Mouse (Mus musculus): ENCODE results near the gene Vdr.

The Vdr gene

DNA sequence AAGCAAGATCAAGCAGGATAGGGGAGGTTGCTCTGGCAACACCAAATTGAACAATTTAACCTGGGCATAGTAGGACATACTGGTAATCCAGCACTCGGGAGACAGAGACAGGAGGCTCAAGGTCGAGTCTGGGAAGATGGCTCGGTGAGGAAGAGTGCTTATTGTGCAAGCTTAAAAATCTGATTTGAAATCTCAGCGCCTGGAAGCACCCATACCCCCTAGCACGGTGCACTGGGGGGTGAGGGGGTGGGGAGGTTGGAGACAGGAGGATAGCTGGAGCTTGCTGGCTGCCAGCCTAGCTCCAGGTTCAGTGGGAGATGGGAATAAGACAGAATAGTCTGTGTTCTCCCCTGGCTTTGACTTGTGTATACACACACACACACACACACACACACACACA is 9.9 kb upstream of the Vdr start:
- no peak for DNase-seq (ENCODE audit: low spot score)

DNA sequence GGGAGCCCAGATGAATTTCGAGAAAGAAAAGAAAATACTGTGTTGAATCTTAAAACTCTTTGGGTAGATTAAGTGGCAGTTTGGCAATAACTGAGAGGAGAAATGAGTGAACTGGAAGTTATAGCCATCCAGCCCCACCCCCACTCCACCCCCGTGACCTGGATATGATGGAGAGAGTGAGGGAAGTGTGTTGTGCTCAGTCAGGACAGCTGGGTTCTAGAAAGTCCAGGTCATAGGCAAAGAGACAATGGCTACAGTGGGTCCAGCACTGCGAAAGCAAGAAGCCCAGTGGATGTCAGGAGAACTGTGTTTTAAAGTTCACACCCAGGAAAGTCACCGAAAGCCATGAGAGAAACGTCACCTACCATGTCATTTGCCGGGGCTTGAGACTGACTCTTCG is 8.8 kb upstream of the Vdr start:
- no peak for DNase-seq (ENCODE audit: low spot score)

DNA sequence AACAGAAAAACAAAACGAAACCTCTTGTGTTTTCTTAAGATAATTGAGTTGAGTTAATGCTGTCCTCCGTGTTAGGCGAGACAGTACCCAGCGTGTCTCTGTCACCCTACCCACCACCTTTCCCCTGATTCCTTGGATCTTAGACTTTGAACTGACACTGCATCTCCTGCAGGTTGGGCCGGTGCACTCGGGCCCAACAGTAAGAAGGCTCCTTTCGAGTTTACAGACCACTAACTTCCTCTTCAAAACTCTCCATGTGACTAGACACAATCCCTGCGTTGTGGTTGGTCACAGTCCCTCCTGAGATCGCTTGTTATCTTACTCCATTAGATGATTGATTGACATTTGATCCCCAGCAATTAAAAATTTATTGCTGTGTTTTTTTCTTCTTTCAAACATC is 7.6 kb upstream of the Vdr start:
- DNase-seq (ENCODE audit: low spot score): no peak

DNA sequence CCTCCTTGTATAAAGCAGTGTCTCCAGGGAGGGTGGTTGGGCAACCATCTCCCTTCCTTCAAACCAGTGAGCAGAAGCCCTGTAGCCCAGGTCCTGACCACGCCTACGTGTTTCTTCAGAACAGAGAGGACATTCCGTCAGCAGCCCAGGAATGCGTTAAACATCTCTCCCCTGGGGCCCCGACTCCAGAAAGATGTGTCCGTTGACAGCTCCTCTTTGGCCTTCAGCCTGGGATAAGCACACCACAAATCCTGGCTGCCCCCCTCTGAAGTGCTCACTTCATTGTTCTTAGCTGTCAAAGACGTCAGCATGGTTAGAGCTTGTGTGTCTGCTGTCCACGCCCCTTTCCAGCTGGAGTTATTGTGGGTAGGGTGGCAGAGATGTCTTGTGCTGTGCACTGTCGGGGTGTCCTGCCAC is 3.9 kb upstream of the Vdr start:
- peak; percentile 21 for DNase-seq (ENCODE audit: low spot score)

DNA sequence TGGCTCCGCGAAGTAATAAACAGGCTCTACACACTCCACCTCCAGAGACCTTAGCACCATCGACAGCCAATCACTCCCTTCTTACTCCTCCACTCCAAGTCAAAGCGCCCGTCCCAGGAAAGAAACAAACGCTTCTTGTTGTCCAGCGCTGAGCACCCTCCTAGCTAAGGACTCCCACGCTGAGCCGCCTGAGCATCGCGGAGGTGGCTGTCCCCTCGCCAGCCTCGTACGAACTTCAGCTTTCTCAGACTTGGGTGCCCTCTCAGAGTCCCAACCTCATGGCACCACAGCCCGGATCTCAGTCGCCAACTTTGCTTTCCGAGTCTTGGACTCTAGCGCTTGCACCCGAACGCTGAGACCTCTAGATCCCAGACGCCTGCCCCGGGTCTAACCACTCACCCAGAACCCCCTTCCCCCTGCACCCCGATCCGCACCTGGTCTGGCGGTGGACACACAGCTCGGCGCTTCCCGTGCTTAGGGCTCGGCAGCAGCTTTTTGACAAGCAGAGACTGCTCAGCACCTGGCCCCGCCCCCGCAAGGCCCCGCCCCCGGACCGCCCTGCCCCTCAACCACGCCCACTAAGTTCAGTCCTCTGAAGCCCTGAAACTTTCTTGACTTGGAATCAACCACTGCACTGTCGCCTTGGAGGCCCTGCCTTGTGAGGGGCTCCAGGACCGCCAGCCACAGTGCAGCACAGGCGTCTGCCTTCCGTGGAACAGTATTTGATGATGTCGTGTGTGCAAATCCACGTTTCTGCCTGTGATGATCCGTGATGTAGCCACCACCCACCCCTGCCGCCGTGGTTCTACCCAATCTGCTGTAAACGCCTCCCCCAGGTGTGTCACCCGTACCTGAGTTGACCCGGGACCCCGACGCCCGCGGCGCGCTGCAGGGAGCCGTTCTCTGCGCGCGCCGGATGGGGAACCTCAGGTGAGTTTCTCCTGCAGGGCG is 2.4 kb downstream of the Vdr start:
- DNase-seq (ENCODE audit: low spot score): peak; percentile 43

DNA sequence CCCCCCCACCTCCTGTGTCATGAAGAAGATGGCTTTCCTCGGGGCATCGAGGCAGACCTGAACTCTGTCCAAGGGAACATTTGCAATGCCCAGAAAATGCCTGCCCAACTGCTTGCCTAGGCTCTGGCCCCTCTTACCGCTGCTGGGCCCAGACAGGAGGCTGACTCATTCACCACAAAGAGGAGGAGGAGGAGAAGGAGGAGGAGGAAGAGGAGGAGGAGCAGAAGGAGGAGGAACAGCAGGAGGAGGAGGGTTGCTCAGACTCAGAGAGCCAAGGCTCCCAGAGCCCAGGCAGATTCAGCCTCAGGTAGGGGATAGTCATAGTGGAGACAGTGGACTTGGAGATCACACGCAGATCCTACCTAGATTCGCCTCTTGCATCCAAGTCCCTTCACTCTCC is 3.2 kb downstream of the Vdr start:
- peak; percentile 28 for DNase-seq (ENCODE audit: low spot score)

DNA sequence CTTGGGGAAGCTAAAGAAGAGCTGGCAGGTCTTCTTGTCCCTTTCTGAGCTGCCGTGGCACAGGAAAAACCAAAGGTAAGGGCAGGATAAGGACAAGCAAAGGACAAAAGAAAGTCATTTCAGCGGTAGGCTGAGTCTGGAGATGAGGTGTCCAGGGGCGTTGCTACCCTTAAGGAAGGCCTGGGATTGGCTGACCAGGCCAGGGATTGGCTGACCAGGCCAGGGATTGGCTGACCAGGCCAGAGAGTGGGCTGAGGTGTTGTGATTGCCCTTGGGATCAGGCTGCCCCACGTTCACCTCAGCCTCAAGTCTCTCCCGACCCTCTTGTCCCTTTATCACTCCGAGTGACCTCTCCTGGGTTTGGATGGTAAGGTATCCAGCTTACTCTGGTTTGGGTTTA is 5.1 kb downstream of the Vdr start:
- no peak for DNase-seq (ENCODE audit: low spot score)

DNA sequence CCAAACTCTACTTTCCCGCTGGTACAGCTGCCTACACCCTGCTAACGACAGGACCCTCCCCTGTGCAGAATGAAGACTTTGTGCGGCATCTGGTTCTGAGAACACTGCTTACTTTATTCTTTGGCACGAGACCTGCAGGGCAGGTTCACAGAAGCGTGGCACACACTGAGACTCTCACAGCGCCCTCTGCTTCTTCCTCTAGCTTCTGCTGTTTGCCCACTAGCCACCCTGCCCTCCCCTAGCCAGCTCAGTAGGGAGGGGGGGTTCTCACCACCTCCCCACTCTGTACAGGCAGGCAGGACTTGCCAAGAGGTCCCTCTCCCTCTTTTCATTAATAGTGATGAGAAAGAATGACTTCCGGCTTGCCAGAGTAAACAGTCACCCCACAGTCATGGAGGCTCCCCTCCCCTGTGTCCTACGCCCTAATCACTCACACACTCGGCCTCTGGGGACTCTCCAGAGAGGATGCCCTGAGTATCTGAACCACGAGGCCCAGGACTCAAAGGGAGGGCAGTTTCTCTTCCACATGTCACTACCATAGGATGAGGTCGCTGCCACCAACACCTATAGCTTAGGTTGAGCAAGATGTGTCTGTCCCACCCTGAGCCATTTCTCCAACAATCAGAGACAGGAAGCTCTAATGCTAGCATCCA is 6.0 kb downstream of the Vdr start:
- DNase-seq (ENCODE audit: low spot score): no peak

DNA sequence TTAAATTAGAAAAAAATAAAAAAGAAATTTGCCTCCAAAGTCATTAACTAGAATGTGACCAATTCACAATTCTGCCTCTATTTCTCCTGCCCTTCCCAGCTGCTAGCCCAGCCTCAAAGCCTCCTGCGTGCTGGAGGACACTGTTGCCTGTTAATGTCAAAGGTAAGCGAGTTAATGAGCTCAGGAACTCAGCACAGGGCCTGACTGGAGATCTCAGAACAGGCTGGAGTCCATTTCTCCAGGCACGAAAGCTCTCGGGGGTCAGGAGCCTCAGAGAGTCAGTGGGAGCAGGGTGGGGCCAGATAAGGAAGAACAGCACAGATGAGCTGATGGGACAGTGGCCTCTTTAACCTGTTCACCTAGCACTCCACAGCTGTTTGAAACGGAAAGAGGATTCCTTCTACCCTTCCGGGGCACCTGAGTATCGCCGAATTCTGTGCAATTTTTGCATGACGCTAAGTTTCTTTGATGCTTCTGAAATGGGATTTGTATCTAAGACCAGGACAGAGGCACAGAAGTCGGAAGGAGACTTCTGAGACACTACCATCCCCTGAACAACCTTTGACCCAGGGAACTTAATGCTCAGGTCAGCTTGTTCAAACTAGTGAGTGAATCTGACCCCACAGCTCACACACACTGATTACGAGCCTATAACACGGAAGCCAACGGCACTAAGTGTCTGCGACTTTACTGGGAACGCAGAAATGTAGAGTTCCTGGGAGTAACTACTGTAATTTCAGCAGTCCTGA is 7.0 kb downstream of the Vdr start:
- DNase-seq (ENCODE audit: low spot score): no peak

DNA sequence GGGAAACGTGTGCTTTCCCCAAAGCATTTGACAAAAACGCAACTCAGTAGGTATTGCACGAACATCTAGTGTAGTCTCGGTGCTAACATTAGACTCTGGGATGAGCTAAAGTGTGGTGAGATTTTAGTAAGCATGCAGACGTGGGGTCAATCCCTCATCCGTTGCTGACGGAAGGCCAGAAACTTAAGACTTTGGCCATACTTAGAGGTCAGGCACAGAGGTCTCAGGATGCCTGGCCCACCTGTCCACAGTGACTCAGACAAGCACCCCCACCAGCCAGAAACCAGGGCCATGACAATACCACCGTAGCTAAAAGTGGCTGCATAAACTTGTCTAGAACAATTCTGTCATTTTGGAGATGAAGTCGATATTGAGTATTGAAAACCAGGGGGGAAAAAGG is 9.4 kb downstream of the Vdr start:
- DNase-seq (ENCODE audit: low spot score): no peak

DNA sequence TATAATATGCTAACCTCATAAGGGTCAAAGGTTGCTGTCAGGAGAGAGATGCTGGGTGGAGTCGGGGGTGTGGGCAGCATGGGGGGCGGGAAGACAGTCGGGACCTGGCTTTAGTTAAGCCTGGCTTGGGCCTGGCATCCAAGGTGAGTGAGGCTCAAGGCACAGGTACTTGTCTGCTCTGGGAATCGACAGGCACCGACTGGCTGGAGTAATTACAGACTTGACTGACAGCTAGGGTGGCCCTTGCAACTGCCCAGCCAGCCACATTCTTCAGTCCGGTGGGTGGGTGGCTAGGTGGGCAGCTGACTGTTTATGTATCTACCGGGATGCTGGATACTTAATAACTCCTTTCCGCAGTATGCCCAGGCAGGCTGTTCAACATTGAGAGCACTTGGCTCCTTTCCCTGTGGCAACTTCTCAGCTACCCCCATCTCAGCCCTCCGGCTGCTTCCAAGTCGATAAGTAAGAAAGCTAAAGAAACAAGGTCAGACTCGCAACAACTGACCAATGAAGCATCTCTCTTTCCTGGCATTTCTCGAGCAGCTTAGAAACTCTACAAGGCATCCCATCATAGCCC is 10.0 kb downstream of the Vdr start:
- no peak for DNase-seq (ENCODE audit: low spot score)

DNA sequence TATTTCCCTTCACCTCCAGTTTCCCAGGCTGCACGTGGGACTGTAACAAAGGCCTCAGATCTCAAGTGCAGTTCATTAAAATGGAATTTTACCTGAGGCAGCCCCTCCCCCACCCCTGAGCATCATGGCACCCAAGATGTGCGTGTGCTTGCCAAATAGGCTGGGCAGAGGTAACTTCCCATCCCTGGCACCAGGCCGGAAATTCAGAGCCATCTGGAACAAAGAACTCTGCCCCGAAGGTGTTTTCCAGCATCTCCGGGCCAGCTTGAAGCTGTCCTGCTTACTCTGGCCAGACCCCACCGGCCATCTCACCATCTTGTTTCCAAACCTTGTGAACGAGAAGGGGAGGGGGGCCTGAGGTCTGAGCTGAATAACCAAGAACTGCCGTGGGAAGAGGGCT is 10.7 kb downstream of the Vdr start:
- no peak for DNase-seq (ENCODE audit: low spot score)

DNA sequence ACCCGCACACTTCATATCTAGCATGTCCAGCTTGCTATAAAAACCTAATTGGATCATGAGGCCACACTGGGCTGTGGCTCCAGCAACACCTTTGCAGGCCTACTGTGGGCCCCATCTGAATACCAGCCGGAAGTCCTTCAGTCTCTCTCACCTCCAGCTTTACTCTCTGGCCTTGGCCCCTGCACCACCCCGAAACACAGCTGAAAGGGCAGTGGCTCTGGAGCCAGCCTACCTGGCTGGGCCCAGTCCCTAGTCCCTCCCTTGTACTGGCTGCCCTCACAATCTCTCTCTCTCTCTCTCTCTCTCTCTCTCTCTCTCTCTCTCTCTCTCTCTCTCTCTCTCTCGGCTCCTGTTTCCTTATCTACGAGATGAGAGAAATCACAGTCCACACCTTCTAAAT is 11.6 kb downstream of the Vdr start:
- no peak for DNase-seq (ENCODE audit: low spot score)

DNA sequence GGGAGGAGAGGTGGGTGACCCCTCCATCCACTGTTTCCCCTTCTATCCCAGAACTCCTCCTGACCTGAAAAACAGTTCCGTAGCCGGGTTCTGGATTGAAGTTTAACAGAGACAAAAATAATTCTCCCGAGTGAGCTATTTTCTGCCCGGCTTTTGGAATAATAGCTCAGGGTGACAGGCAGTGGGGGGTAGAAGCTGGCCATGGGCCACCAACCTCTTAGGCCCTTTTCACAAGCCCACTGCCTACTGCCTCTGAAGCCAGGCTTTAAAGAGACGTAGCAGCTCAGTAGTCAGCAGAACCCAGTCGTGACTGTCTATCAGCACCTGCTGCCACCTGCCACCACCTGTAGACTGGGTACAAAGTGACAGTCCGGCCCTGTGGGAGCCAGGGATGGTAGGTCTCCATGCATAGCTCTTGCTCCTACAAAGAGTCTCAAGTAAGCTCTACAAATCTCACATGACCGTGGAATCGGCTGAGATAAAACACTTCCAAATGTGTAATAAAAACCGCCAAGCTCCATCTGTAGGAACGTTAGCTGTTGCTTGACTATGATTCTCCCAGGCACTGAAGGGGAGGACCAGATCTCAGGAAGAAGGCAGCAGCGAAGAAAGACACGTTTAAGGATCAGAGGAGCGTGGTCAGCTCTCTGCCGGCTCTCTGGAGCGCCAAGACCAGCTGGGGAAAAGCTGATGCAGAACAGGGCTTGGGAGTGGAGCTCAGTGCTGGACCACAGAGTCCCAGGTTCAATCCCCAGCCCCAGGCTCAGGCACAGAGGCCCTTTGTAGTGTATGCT is 13.4 kb downstream of the Vdr start:
- no peak for DNase-seq (ENCODE audit: low spot score)

DNA sequence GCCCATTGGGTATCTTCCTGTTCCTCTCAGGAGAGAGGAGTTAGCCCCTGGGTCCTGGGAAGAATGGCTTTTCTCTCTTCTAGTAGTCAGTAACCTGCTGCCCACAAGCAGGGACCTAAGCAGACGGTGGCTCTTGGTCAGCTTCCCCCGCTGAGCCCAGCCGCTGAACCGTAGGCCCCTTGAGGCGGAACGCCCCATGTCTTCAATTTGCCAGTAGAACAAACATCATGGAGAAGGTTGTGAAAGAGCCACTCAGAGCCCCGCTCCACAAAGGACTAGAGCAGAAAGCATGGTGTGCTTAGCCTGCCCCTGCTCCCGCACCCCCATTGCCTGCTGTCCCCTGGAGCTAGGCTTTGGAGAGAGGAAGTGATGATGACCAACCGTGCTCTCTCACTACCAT is 14.1 kb downstream of the Vdr start:
- peak; percentile 39 for DNase-seq (ENCODE audit: low spot score)

DNA sequence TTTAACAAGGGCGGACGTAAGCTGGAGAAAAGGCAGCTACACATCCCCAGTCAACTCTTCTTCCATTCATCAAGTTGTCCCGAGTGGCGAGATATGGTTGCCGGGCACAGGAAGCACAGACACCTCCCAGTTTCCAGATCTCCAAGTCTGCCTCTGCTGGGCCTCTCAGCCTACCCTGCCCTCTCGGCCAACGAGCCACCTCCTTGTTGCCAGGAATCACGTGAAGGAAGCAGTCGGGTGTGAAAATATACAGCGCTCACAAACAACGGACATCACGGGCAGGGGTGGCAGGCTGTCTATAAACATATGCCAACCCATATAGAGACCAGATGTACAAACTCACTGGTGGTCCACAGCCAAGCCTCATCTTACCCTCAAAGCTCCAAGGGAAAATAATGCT is 14.6 kb downstream of the Vdr start:
- no peak for DNase-seq (ENCODE audit: low spot score)

DNA sequence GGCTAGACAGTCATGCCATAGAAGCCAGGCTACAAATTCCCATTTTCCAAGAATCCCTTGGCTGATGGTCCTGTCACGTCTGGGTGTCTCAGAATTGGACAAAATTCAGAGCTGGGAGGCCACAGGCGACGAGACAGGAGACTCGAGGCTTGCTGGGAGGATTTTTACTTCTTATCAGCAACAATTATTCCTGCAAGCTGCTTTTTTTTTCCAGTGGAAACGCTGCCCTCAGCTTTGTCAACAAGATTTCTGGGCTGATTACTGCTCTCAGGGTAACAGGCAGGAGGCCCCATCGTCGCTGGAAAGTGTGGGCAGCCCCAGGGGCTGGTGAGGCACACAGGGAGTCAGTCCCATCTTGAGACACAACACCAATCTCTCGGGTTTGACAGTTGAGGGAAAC is 17.9 kb downstream of the Vdr start:
- no peak for DNase-seq (ENCODE audit: low spot score)

DNA sequence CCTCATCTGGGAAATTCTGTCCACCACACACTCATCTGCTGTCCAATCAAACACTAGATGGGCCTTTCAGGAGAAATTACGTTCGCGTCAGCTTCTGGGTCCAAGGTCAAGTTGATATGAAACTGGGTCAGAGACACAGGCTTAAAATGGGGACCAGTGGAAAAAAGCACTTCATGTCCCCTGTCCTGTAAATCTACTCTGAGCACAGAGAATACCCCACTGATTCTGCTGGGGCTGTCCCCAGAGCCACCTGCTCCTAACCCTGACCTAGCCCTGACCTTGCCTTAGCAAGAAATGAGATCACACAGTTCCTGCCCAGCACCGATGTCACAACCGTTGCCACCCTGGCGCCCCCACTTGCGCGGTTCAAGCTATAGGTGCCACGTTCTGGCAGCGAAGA is 20.0 kb downstream of the Vdr start:
- DNase-seq (ENCODE audit: low spot score): no peak

DNA sequence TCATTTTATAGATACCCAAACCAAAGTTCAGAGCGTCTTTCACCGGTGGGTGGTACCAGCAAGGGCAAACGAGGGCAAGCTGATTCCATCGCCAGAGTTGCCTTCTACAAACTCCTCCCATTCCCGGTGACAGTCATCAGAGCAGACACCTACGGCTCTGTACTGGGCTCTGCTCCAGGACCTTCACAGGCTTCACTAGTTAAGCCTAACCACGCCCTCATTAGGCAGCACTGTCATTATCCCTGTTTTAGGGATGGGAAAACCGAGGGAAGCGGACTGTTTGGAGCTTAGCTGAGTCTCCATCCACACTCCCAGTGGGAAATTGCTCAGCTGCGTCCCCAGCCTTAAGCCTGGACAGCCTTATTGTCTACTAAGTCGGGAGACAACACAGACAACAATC is 20.4 kb downstream of the Vdr start:
- no peak for DNase-seq (ENCODE audit: low spot score)

DNA sequence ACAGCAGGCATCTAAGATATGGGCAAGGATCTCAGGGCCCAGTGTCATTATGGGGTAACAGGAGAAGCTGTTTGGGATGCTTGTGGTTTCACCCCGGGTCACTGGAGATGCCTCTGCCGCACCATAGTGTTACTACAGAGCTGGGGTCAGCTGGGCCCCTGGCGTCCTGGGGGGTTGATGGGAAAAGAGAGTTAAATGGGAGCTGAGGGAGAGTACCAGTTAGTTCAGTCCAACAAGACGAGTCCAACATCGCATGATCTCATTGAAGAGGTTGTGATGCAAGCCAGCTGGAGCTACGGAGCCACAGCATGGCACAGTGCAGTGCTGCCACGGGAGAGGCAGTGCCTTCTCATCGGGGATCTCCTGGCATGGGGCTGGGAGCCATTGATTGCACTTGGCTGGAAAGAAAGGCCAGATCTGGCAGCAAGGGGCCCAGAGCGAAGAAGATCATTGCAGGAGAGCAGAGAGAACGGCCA is 22.9 kb downstream of the Vdr start:
- no peak for DNase-seq (ENCODE audit: low spot score)

DNA sequence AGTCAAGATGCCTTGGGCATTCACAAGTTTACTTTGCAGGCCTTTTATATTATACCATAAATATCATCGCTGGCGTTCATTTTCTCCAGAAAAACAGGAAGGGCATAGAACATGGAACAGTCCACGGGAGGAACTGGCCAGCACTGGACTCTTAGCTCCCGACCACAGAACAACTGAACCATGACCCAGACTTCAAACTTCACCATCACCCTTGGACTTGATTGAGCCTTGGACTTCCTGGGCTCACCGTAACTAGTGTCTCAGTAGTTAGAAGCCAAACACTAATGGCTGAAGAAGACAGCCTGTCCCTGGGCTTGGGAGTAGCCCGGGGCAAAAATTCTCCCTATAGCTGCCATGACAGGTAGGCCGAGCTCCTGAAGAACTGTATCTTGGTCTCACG is 29.0 kb downstream of the Vdr start:
- no peak for DNase-seq (ENCODE audit: low spot score)

DNA sequence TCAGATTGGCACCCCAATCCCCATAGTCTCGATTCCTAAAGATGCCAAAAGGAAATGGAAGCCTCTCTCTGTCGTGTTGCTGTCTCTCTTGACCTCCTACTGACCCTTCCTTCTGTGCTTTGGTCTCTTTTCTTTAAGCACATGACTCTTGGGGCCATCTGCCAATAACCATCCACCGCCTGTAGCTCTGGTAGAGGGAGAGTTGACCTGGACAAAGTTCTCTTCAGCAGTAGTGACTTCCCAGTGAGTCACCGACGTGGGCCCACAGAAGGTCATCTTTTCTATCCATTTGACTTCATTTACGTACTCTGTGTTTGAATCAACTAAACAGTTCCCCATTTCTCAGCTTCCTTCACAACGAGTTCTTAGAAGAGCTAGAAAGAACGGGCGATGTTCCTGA is 30.0 kb downstream of the Vdr start:
- DNase-seq (ENCODE audit: low spot score): no peak
